Mouse (Mus musculus): ENCODE data around the gene Lztr1. TPM values are rescaled to one million over a fixed set of nuclear protein-coding genes. Genes with fewer than 3 reads are reported as not detected.
"Not testable (repeated sequence)": the region's sequence is repeated elsewhere in the genome, so short reads cannot be mapped to it uniquely, and the experiment has no call there.

Lztr1 gene
- polyA plus RNA-seq, 1 experiment from 2014 or later = 96.8 TPM

GRCm38 (mm10) chr16:17536584-17536983 lies 28.1 kb downstream of the Lztr1 start:
- H3K9me3 ChIP-seq (ENCODE audit: control insufficient read depth, low read length) = no peaks in the 10 kb centered on the region
- H3K27ac ChIP-seq (ENCODE audit: low read length) = no peak overlapping the region
- H3K4me2 ChIP-seq (ENCODE audit: low read depth, low read length) = no peak overlapping the region
- no peaks in the 10 kb centered on the region for H3K36me3 ChIP-seq (ENCODE audit: control insufficient read depth, insufficient read depth, low read length)
- WGBS = 88% methylated on average over 3 of the region's 3 CpGs
- H3K9ac ChIP-seq (ENCODE audit: low read depth, low read length) = no peak overlapping the region
- H3K4me1 ChIP-seq (ENCODE audit: control insufficient read depth, insufficient read depth, low read length) = peaks cover 3% of the 10 kb centered on the region
- H3K4me3 ChIP-seq (ENCODE audit: low read length) = no peak overlapping the region
- H3K27me3 ChIP-seq (replicated peaks; ENCODE audit: control insufficient read depth, insufficient read depth, low read length) = no peaks in the 10 kb centered on the region
- ATAC-seq = no peak

- Histone ChIP-seq H3K27ac (ENCODE audit: low read length) (no peak overlapping the region), H3K4me1 (ENCODE audit: control insufficient read depth, insufficient read depth, low read length) (no peaks in the 10 kb centered on the region), H3K9me3 (ENCODE audit: control insufficient read depth, low read length) (no peaks in the 10 kb centered on the region; the same call in 1 of the 2 replicates), H3K9ac (ENCODE audit: low read depth, low read length) (no peak overlapping the region), H3K4me3 (ENCODE audit: low read length) (no peak overlapping the region), H3K36me3 (ENCODE audit: control insufficient read depth, insufficient read depth, low read length) (no peaks in the 10 kb centered on the region), H3K27me3 (replicated peaks; ENCODE audit: control insufficient read depth, insufficient read depth, low read length) (0 out of 2 replicates have a peak, but pooled peaks cover 3% of the 10 kb centered on the region), H3K4me2 (ENCODE audit: low read depth, low read length) (no peak overlapping the region)
- ATAC-seq = no peak
- 80% methylated on average over 2 of the region's 2 CpGs for WGBS
Observed at GRCm38 (mm10) chr16:17542632-17543031, 34.1 kb downstream of the Lztr1 start.

DNA sequence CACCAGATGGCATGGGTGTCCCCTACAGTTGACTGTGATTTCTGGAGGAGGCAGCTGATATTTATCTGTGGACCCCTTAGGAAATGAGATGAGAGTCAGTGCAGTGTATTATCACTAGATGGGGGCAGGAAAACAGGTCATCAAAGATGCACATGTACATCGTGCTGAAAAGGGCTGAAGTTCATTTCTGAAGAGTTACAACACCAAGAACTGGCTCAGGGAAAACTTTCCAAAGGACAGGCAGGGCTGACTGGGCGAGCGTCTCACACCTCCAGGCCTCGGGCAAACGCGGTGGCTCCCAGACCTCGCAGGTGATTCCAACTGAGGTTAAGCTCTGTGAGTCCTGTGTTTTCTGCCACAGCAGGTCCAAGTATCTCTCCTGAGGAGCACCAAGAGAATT lies 44.3 kb downstream of the Lztr1 start:
- Histone ChIP-seq H3K27me3 (replicated peaks; ENCODE audit: control insufficient read depth, insufficient read depth, low read length) (no peaks in the 10 kb centered on the region), H3K9me3 (ENCODE audit: control insufficient read depth, low read length) (no peaks in the 10 kb centered on the region), H3K4me1 (ENCODE audit: control insufficient read depth, insufficient read depth, low read length) (peaks cover 14% of the 10 kb centered on the region), H3K27ac (ENCODE audit: low read length) (no peak overlapping the region), H3K4me2 (ENCODE audit: low read depth, low read length) (no peak overlapping the region), H3K36me3 (ENCODE audit: control insufficient read depth, insufficient read depth, low read length) (no peaks in the 10 kb centered on the region), H3K4me3 (ENCODE audit: low read length) (no peak overlapping the region), H3K9ac (ENCODE audit: low read depth, low read length) (no peak overlapping the region)
- 66% methylated on average over 7 of the region's 7 CpGs for WGBS
- no peak for ATAC-seq

- Histone ChIP-seq H3K4me2 (ENCODE audit: low read depth, low read length) (peak overlapping the region; percentile 54), H3K27ac (ENCODE audit: low read length) (peak overlapping the region; percentile 42; the same call in 1 of the 2 replicates), H3K27me3 (replicated peaks; ENCODE audit: control insufficient read depth, insufficient read depth, low read length) (no peaks in the 10 kb centered on the region), H3K36me3 (ENCODE audit: control insufficient read depth, insufficient read depth, low read length) (no peaks in the 10 kb centered on the region), H3K4me1 (ENCODE audit: control insufficient read depth, insufficient read depth, low read length) (peaks cover 25% of the 10 kb centered on the region), H3K9me3 (ENCODE audit: control insufficient read depth, low read length) (no peaks in the 10 kb centered on the region), H3K9ac (ENCODE audit: low read depth, low read length) (peak overlapping the region; percentile 31; the same call in 1 of the 2 replicates), H3K4me3 (ENCODE audit: low read length) (peak overlapping the region; percentile 13; the same call in 1 of the 2 replicates)
- ATAC-seq = peak; percentile 95
- WGBS = 12% methylated on average over 18 of the region's 18 CpGs
Observed at GRCm38 (mm10) chr16:17553910-17554685, 45.6 kb downstream of the Lztr1 start.

DNA sequence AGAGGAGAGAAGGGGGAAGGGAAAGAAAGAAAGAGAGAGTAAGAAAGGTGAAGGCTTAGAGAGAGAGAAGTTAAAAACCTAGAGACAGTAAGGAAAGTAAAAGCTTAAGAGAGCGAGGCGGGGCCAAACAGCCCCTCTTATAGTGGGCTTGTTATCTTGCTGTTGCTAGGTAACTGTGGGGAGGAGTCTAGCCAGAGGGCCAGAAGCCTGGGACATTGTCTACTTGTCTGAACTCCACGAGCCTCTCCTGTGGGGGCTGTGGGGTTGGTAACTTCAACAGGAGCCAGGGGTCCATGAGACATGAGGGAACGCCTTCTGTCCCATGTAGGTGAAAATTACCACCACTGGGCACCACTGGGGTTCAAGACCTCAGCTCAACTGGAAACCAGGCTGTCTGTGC lies 46.2 kb downstream of the Lztr1 start:
- Histone ChIP-seq H3K4me1 (ENCODE audit: control insufficient read depth, insufficient read depth, low read length) (peaks cover 30% of the 10 kb centered on the region), H3K4me2 (ENCODE audit: low read depth, low read length) (peak overlapping the region; percentile 54; the same call in 1 of the 2 replicates), H3K27ac (ENCODE audit: low read length) (peak overlapping the region; percentile 42; the same call in 1 of the 2 replicates)
- H3K27me3 ChIP-seq (replicated peaks; ENCODE audit: control insufficient read depth, insufficient read depth, low read length); H3K36me3 ChIP-seq (ENCODE audit: control insufficient read depth, insufficient read depth, low read length); H3K9ac ChIP-seq (ENCODE audit: low read depth, low read length); H3K4me3 ChIP-seq (ENCODE audit: low read length); H3K9me3 ChIP-seq (ENCODE audit: control insufficient read depth, low read length): not testable (repeated sequence)
- WGBS = 18% methylated on average over 4 of the region's 4 CpGs
- 0 out of 2 replicates have a peak, but pooled peaks have one; percentile 10 for ATAC-seq

- ATAC-seq = no peak
- Histone ChIP-seq H3K4me1 (ENCODE audit: control insufficient read depth, insufficient read depth, low read length) (peaks cover 39% of the 10 kb centered on the region), H3K9ac (ENCODE audit: low read depth, low read length) (no peak overlapping the region), H3K27me3 (replicated peaks; ENCODE audit: control insufficient read depth, insufficient read depth, low read length) (no peaks in the 10 kb centered on the region), H3K27ac (ENCODE audit: low read length) (no peak overlapping the region), H3K4me2 (ENCODE audit: low read depth, low read length) (no peak overlapping the region), H3K4me3 (ENCODE audit: low read length) (no peak overlapping the region), H3K9me3 (ENCODE audit: control insufficient read depth, low read length) (no peaks in the 10 kb centered on the region), H3K36me3 (ENCODE audit: control insufficient read depth, insufficient read depth, low read length) (no peaks in the 10 kb centered on the region)
- 84% methylated on average over 4 of the region's 4 CpGs for WGBS
Observed at GRCm38 (mm10) chr16:17556180-17556579, 47.7 kb downstream of the Lztr1 start.

GRCm38 (mm10) chr16:17556907-17557306 lies 48.4 kb downstream of the Lztr1 start:
- no peak overlapping the region for H3K27ac ChIP-seq (ENCODE audit: low read length)
- WGBS = 62% methylated on average over 4 of the region's 4 CpGs
- no peaks in the 10 kb centered on the region for H3K27me3 ChIP-seq (replicated peaks; ENCODE audit: control insufficient read depth, insufficient read depth, low read length)
- H3K4me2 ChIP-seq (ENCODE audit: low read depth, low read length) = no peak overlapping the region
- H3K4me3 ChIP-seq (ENCODE audit: low read length) = no peak overlapping the region
- H3K9me3 ChIP-seq (ENCODE audit: control insufficient read depth, low read length) = no peaks in the 10 kb centered on the region
- peaks cover 46% of the 10 kb centered on the region for H3K4me1 ChIP-seq (ENCODE audit: control insufficient read depth, insufficient read depth, low read length)
- H3K9ac ChIP-seq (ENCODE audit: low read depth, low read length) = no peak overlapping the region
- no peaks in the 10 kb centered on the region for H3K36me3 ChIP-seq (ENCODE audit: control insufficient read depth, insufficient read depth, low read length)
- no peak for ATAC-seq

GRCm38 (mm10) chr16:17557947-17558480 lies 49.5 kb downstream of the Lztr1 start:
- Histone ChIP-seq H3K4me1 (ENCODE audit: control insufficient read depth, insufficient read depth, low read length) (peaks cover 50% of the 10 kb centered on the region), H3K27me3 (replicated peaks; ENCODE audit: control insufficient read depth, insufficient read depth, low read length) (no peaks in the 10 kb centered on the region), H3K4me3 (ENCODE audit: low read length) (no peak overlapping the region), H3K9ac (ENCODE audit: low read depth, low read length) (no peak overlapping the region), H3K9me3 (ENCODE audit: control insufficient read depth, low read length) (no peaks in the 10 kb centered on the region), H3K36me3 (ENCODE audit: control insufficient read depth, insufficient read depth, low read length) (no peaks in the 10 kb centered on the region), H3K27ac (ENCODE audit: low read length) (no peak overlapping the region), H3K4me2 (ENCODE audit: low read depth, low read length) (no peak overlapping the region)
- no peak for ATAC-seq
- 3% methylated on average over 5 of the region's 5 CpGs for WGBS

DNA sequence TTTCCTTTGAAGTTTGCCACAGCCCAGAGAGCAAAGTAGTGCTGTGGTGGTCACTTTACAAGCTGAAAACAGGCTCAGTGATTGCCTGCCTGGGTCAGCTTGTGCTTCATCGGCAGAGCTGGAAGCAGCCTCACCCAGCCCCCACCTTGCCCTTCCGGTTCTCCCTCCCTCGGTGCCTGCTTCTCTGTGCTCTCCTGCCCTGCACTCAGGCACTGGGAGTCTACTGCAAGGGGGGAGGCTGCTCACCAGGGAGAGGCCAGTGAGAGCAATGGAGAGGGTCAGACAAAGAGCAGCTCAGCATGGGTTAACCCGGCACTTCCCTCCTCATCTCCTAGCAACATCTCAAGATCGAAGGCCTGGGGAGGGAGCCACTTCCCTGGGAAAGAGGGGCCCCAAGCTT lies 50.3 kb downstream of the Lztr1 start:
- WGBS = 0% methylated on average over 5 of the region's 5 CpGs
- peak overlapping the region; percentile 20 for H3K4me2 ChIP-seq (ENCODE audit: low read depth, low read length)
- ATAC-seq = peak; percentile 19; the same call in 1 of the 2 replicates
- H3K9me3 ChIP-seq (ENCODE audit: control insufficient read depth, low read length) = no peaks in the 10 kb centered on the region
- peaks cover 50% of the 10 kb centered on the region for H3K4me1 ChIP-seq (ENCODE audit: control insufficient read depth, insufficient read depth, low read length)
- no peak overlapping the region for H3K4me3 ChIP-seq (ENCODE audit: low read length)
- no peaks in the 10 kb centered on the region for H3K27me3 ChIP-seq (replicated peaks; ENCODE audit: control insufficient read depth, insufficient read depth, low read length)
- peak overlapping the region; percentile 4 for H3K9ac ChIP-seq (ENCODE audit: low read depth, low read length)
- H3K27ac ChIP-seq (ENCODE audit: low read length) = no peak overlapping the region
- H3K36me3 ChIP-seq (ENCODE audit: control insufficient read depth, insufficient read depth, low read length) = no peaks in the 10 kb centered on the region

Measured in intestine, embryonic 16.5 days (tissue).